Mouse (Mus musculus): ENCODE results near the gene Sgsm2. TPM values are rescaled to one million over a fixed set of nuclear protein-coding genes. Genes with fewer than 3 reads are reported as not detected.

The Sgsm2 gene
- polyA plus RNA-seq, 1 experiment, result 82.7 TPM

DNA sequence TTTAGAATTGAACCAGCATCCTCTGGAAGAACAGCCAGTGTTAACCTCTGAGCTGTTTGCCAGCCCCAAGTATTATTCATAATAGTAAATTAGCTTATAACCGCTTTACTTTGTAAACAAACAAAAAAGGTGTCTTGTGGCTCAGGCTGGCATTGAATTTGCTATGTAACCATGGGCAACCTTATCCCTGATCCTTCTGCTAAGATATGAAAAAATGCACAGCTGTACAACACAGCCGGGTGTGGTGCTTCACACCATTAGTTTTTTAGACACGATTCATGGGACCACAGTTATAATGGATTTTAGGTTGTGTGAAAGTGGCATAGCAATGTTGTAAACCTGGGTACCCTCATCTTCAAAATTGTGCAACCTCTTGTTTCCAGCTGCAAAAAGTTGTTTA is 15.6 kb upstream of the Sgsm2 start:
- TF ChIP-seq CTCF (IDR thresholded peaks at IDR 0.05; ENCODE audit: extremely low read depth, insufficient read depth, low read length), result no peak
- no peak for TF ChIP-seq POLR2A (IDR thresholded peaks at IDR 0.05; ENCODE audit: extremely low read depth, insufficient read depth, low read length)
- no peak overlapping the region for H3K4me3 ChIP-seq (ENCODE audit: insufficient read depth, low read length)

DNA sequence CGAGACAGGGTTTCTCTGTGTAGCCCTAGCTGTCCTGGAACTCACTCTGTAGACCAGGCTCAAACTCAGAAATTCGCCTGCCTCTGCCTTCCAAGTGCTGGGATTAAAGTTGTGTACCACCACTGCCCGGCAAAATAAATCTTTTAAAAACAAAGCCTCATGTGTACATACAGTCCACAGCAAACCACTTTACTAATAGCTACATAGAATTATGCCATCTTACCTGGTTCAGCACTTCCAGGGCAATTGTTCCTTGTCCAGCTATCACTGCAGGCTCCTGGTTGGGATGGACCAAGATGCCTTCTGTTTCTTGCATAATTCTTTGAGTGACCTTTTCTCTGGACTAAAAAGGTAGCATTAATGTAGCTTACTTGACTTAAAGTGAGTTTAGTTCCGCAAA is 13.1 kb upstream of the Sgsm2 start:
- TF ChIP-seq POLR2A (IDR thresholded peaks at IDR 0.05; ENCODE audit: extremely low read depth, insufficient read depth, low read length) (no peak), CTCF (IDR thresholded peaks at IDR 0.05; ENCODE audit: extremely low read depth, insufficient read depth, low read length) (no peak)
- H3K4me1 ChIP-seq (ENCODE audit: control insufficient read depth, insufficient read depth, low read length), result no peaks in the 10 kb centered on the region
- H3K27ac ChIP-seq (ENCODE audit: insufficient read depth, low read length), result no peak overlapping the region
- H3K4me3 ChIP-seq (ENCODE audit: insufficient read depth, low read length), result no peak overlapping the region

More for the DNA sequence above, 15.6 kb upstream of the Sgsm2 start:
- Histone ChIP-seq H3K4me1 (ENCODE audit: control insufficient read depth, insufficient read depth, low read length) (no peaks in the 10 kb centered on the region; the same call in 1 of the 2 replicates), H3K27ac (ENCODE audit: insufficient read depth, low read length) (no peak overlapping the region)

DNA sequence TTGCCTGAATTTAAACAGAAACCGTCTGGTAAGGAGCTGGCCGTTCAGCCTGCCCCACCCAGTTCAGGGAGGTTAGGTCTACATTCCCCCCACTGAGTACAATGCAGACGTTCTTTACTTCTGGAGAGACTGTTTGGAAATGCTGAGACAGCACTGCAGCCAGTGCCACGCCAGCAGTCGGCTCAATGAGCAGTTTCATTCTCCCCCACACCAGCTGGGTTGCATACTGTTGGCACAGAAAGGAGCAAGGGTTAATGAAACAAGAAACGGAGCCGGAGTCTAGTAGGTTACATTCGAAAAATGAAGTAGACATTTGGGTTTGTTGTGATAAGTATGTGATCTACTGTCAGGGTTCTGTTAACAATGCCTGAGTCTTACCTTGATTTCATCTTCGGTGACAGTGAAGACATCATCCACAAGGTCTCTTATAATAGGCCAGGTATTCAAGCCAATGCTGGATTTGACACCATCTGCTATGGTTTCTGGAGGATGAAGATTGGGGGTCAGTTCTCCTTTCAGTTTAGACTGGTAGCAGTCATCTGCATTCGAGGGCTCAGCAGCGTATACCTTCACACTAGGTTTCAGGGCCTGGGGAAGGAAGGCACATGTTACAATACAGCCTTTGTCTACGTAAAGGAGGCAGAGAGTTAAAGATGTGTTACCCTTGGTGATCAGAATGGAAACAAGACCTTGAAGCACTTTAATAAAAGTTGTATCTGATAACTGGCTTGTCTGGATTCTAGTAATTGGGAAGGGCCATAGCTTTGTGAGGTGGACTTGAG is 11.9 kb upstream of the Sgsm2 start:
- Histone ChIP-seq H3K4me1 (ENCODE audit: control insufficient read depth, insufficient read depth, low read length) (no peaks in the 10 kb centered on the region), H3K27ac (ENCODE audit: insufficient read depth, low read length) (no peak overlapping the region), H3K4me3 (ENCODE audit: insufficient read depth, low read length) (no peak overlapping the region)
- TF ChIP-seq CTCF (IDR thresholded peaks at IDR 0.05; ENCODE audit: extremely low read depth, insufficient read depth, low read length) (no peak), POLR2A (IDR thresholded peaks at IDR 0.05; ENCODE audit: extremely low read depth, insufficient read depth, low read length) (no peak)

DNA sequence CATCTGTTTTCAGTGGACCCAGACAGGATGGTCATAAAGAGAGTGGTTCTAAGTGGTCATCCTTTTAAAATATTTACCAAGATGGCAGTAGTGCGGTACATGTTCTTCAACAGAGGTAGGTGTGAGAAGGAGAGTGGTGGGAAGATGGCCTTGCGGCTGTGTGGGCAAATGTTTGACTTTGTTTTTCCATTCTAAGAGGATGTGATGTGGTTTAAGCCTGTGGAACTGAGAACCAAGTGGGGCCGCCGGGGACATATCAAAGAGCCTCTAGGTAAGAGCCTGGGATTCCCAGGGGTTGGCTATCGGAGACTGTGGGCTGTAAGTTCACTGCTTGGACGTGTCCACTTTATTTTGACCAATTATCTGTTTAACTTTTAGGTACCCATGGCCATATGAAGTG is 11.0 kb upstream of the Sgsm2 start:
- no peaks in the 10 kb centered on the region for H3K4me1 ChIP-seq (ENCODE audit: control insufficient read depth, insufficient read depth, low read length)
- no peak for TF ChIP-seq CTCF (IDR thresholded peaks at IDR 0.05; ENCODE audit: extremely low read depth, insufficient read depth, low read length)
- TF ChIP-seq POLR2A (IDR thresholded peaks at IDR 0.05; ENCODE audit: extremely low read depth, insufficient read depth, low read length), result no peak

DNA sequence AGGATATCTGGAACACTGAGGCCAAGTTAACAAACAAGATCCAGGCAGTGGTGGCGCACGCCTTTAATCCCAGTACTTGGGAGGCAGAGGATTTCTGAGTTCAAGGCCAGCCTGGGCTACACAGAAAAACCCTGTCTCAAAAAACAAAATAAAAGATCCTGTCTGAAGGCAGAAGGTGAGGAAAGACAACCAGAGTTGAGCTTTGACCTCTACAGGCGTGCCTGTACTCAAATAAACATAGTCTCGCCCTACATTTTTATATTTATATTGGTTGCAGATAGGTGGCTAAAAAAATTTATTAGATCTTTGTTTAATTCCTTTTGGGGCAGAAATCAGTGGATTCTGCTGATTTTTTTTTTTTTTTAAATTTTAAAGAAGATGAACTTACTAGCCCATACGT is 5.6 kb upstream of the Sgsm2 start:
- 0 out of 2 replicates have a peak, but pooled peaks cover 1% of the 10 kb centered on the region for H3K4me1 ChIP-seq (ENCODE audit: control insufficient read depth, insufficient read depth, low read length)
- no peak overlapping the region for H3K4me3 ChIP-seq (ENCODE audit: insufficient read depth, low read length)
- no peak for TF ChIP-seq POLR2A (IDR thresholded peaks at IDR 0.05; ENCODE audit: extremely low read depth, insufficient read depth, low read length)
- TF ChIP-seq CTCF (IDR thresholded peaks at IDR 0.05; ENCODE audit: extremely low read depth, insufficient read depth, low read length), result no peak
- no peak overlapping the region for H3K27ac ChIP-seq (ENCODE audit: insufficient read depth, low read length)

More for the DNA sequence above, 11.0 kb upstream of the Sgsm2 start:
- Histone ChIP-seq H3K27ac (ENCODE audit: insufficient read depth, low read length) (no peak overlapping the region), H3K4me3 (ENCODE audit: insufficient read depth, low read length) (no peak overlapping the region)

DNA sequence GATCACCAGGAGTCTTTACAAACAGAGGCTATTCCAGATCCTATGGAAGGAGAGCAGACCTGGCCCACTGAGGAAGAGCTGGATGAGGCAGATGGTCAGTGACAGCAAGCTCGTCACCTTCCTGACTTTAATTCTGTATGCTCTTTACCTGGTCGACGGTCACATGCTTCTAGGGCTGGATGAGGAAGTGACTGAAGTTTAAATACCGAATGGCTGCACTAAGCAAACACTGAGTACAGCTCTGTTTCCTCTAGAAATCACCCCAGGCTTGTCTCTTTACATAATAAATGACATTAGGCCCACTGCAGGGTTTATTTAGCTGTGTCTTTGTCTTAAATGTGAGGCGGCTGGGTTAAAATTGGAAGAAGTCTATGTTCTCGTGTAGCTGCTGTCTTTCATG is 4.7 kb upstream of the Sgsm2 start:
- Histone ChIP-seq H3K4me3 (ENCODE audit: insufficient read depth, low read length) (no peak overlapping the region), H3K4me1 (ENCODE audit: control insufficient read depth, insufficient read depth, low read length) (0 out of 2 replicates have a peak, but pooled peaks cover 1% of the 10 kb centered on the region), H3K27ac (ENCODE audit: insufficient read depth, low read length) (no peak overlapping the region)
- TF ChIP-seq CTCF (IDR thresholded peaks at IDR 0.05; ENCODE audit: extremely low read depth, insufficient read depth, low read length), result no peak
- TF ChIP-seq POLR2A (IDR thresholded peaks at IDR 0.05; ENCODE audit: extremely low read depth, insufficient read depth, low read length), result no peak

DNA sequence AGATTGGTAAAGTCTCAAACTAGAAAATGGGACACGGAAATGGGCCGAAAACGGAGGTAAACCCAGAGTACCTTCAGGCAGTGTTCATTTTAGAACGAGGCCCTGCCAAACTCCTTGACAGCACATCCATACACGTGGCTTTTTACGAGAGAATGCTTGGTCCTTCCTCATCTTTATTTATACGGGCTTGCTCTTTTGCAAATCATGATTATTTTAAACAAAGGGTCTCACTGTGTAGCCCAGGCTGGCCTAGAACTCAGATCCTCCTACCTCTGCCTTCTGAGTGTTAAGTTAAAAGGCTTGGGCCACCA is 1.6 kb upstream of the Sgsm2 start:
- TF ChIP-seq POLR2A (IDR thresholded peaks at IDR 0.05; ENCODE audit: extremely low read depth, insufficient read depth, low read length), result no peak
- no peak for TF ChIP-seq CTCF (IDR thresholded peaks at IDR 0.05; ENCODE audit: extremely low read depth, insufficient read depth, low read length)
- H3K4me1 ChIP-seq (ENCODE audit: control insufficient read depth, insufficient read depth, low read length), result peaks cover 3% of the 10 kb centered on the region; the same call in 1 of the 2 replicates
- H3K4me3 ChIP-seq (ENCODE audit: insufficient read depth, low read length), result peak overlapping the region; percentile 97
- H3K27ac ChIP-seq (ENCODE audit: insufficient read depth, low read length), result no peak overlapping the region

DNA sequence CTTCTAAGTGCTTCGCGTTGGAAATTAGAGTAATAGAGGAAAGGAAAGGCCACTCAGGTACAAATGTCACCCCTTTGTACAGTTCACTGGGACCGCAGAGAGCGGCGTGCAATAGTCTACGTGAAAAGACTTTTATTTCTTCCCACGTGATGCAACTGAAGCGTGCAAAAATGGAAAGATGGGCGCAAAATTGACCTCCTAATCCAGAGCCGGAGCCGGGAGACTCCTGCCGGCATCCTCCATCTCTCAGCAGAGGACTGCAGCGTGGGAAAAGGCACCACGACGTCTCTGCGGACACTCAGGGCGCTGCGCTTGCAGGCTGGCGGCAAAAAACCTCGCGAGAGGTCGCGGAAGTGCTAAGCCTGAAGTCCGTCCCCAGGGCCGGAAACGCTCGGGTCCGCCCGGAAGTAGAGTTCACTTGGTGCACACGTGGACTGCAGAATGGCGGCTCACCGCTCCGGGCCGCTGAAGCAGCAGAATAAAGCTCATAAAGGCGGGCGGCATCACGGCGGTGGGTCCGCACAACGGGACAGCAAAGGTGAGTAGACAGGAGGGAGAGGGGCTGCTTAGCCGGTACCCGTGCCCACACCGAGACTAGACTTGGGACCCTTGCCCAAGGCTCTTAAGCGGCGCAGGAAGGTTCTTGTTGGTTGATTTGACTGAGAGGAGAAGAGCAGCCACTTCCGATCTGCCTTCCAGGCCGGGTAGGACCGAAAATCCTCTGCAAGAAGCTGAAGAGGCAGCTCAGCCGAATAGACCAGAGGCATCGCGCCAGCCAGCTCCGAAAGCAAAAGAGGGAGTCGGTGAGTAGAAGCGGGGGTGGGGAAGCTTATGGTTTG is 1.0 kb upstream of the Sgsm2 start, which contains the start of gene Tsr1:
Tsr1 (plus strand) TSS at position 394 of the 839 bp plus-strand sequence.
- Histone ChIP-seq H3K4me1 (ENCODE audit: control insufficient read depth, insufficient read depth, low read length) (peaks cover 3% of the 10 kb centered on the region; the same call in 1 of the 2 replicates), H3K4me3 (ENCODE audit: insufficient read depth, low read length) (peak within 1 kb of the TSS; percentile 97), H3K27ac (ENCODE audit: insufficient read depth, low read length) (peak within 1 kb of the TSS; percentile 93)
- TF ChIP-seq POLR2A (IDR thresholded peaks at IDR 0.05; ENCODE audit: extremely low read depth, insufficient read depth, low read length) (peak; percentile 87), CTCF (IDR thresholded peaks at IDR 0.05; ENCODE audit: extremely low read depth, insufficient read depth, low read length) (no peak)

DNA sequence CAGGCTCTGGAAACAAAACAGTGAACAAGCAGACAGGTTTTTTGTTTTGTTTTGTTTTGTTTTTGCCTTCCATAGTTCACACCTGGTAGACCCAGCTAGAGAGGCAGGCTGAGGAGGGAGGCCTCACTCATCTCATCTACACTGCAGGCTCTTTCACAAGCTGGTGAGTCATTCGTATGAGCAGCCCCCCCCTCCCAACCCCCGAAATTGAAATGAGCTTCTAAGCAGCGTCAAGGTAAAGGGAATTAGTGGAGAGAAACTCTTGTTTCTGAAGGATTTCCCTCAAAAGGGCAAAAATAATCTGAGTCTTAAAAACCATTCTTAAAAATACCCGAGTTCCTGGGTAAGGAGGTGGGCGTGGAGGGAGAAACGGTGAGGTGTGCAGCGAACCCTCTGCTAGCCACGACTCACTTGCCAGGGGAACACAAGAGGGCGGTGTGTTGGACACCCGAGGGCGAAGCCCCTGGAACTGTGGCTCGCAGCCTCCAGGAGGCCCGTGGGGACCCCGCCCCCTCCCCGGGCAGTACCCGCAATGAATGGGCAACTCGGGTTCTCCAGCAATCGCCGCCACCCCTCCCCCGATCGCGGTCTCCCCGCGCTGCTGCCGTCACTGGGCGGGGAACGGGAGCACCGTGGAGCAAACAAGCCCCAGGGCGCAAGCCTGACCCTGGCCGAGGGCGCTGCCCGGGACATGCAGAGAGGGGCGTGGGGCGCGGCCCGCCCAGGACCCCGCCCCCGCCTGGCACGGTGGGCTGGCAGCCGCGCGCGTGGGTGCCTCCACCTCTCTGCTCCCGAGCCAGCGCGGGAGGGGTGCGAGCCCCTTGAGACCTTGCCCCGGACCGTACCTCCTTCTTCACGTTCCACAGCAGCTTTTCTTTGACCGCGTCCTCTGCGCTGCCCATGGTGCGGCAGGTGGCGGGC is 620 bp downstream of the Sgsm2 start:
- TF ChIP-seq POLR2A (IDR thresholded peaks at IDR 0.05; ENCODE audit: extremely low read depth, insufficient read depth, low read length), result no peak
- peak overlapping the region; percentile 97 for H3K4me3 ChIP-seq (ENCODE audit: insufficient read depth, low read length)
- peak overlapping the region; percentile 96 for H3K27ac ChIP-seq (ENCODE audit: insufficient read depth, low read length)
- H3K4me1 ChIP-seq (ENCODE audit: control insufficient read depth, insufficient read depth, low read length), result peaks cover 3% of the 10 kb centered on the region; the same call in 1 of the 2 replicates
